Mouse (Mus musculus) central nervous system, embryonic 18 days (tissue): Measurements from ENCODE around the gene Olfr862. TPM values are rescaled to one million over a fixed set of nuclear protein-coding genes. Genes with fewer than 3 reads are reported as not detected.

Source experiments
- polyA plus RNA-seq: library from polyadenylated mRNA; depleted of rRNA; stranded (reverse); fragments of >200 nt; gene quantifications from 2 replicates; pipeline ENCODE4 v1.2.3, GENCODE M21; 2012; rRNA removed

Gene Olfr862
- not detected in 2 replicates for polyA plus RNA-seq

DNA sequence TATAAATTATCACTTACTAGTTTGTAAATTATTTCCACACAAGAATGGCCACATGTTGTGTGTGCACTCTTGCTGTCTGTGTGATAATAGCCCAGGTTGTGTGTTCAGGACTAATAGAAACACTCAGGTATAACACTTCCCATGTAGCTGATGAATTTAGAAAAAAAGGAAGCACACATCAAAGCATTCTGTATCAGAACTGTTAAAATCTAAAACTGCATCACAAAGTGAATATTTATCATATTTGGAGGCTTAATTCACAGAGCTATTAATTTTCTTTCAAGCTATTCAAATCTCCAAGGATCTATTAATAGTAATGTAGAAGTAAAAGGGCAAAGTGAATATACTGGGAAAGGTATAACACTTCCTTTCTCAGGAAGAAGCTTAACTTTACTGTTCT, at the start of gene Olfr862:
Olfr862 (minus strand) TSS at position 101 of the 400 bp plus-strand sequence.

DNA sequence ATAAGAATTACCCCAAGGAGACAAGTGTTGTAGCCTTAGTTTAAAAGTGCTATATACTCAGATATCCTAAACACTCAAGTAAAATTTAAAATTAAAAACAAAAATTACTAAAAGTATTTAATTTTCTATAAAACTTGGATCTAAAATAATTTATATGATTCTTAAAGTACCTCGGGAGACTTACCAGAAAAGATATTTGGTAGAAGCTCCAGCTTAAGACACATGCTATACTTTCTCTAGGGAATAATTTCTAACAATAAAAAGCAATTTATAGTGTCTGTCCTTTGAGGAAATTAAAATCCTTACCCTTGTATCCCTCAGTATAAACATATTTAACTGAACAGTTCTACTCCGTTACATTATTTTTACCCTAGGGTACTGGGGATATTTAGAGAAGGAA, 28.8 kb upstream of the Olfr862 start, which contains the start of gene Olfr77:
Olfr77 (plus strand) TSS at position 301 of the 400 bp plus-strand sequence.

DNA sequence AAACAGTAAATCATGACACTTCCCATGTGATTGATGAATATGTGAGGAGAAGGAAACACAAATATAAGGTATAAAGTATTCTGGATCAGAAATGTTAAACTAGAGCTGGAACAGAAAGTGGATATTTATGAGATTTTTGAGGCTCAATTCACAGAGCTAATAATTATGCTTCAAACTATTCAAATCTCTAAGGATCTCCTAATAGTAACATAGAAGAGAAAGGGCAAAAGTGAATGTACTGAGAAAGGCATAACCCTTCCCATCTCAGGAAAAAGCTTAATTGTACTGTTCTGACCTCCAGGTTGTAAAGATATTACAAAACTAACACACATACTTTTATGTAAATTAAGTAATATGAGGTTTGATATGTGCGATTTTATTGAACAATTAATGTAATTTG, 38.2 kb downstream of the Olfr862 start, which contains the start of gene Olfr860:
Olfr860 (minus strand) TSS at position 101 of the 400 bp plus-strand sequence.

Other genes starting within 250 kb of the Olfr862 start
- gene Olfr857, start 178.6 kb downstream of the Olfr862 start, polyA plus RNA-seq = 0.04 and 0.06 TPM in 2 replicates
- not detected in 2 replicates for gene Olfr58, start 107.7 kb downstream of the Olfr862 start, polyA plus RNA-seq
- gene Olfr859, start 83.1 kb downstream of the Olfr862 start, polyA plus RNA-seq = 0.04 and 0.05 TPM in 2 replicates
- gene Olfr860, start 38.3 kb downstream of the Olfr862 start, polyA plus RNA-seq = not detected in 2 replicates
- gene Olfr77, start 28.9 kb upstream of the Olfr862 start, polyA plus RNA-seq = not detected in 2 replicates
- gene Olfr866, start 140.0 kb upstream of the Olfr862 start, polyA plus RNA-seq = not detected in 2 replicates
- gene Olfr867, start 169.6 kb upstream of the Olfr862 start, polyA plus RNA-seq = not detected in 2 replicates
- gene Olfr868, start 210.6 kb upstream of the Olfr862 start, polyA plus RNA-seq = not detected in 2 replicates
- not detected in 2 replicates for gene Olfr869, start 241.0 kb upstream of the Olfr862 start, polyA plus RNA-seq